Mouse (Mus musculus): Measurements from ENCODE around the gene Mtch2. TPM values are rescaled to one million over a fixed set of nuclear protein-coding genes. Genes with fewer than 3 reads are reported as not detected.

Gene Mtch2
- polyA plus RNA-seq, 1 experiment: 137 TPM

- peak; percentile 62 to 91 for DNase-seq (ENCODE audit: extremely low spot score in 1 of 2, low spot score in 1 of 2)
Observed at GRCm38 (mm10) chr2:90904076-90904855, 57.3 kb downstream of the Mtch2 start, which contains the start of the genes Kbtbd4 and Ndufs3. Kbtbd4 (plus strand) TSS chr2:90904740. Ndufs3 (minus strand) TSS chr2:90904827.

DNA sequence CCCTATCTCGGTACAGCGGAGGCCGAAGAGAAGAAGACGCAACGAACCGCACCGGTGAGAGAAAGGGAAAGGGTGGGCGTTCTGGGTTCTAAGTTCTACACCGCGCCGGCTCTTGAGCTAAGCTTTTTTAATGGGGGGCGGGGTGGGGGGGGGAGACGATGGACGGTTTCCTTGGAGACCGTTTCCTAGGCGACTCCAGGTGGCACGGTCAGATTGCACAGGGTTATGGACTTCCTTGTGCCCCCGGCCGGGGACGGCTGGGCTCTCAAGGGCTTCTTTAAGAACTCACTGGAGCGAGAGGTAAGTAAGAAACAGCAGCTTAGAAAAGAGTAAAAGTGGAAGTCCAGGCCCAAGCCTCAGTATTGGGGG is 57.9 kb downstream of the Mtch2 start:
- DNase-seq (ENCODE audit: extremely low spot score in 1 of 2, low spot score in 1 of 2): no peak

- no peak for DNase-seq (ENCODE audit: extremely low spot score in 1 of 2, low spot score in 1 of 2)
Observed at GRCm38 (mm10) chr2:90906721-90907120, 59.8 kb downstream of the Mtch2 start.

- DNase-seq (ENCODE audit: extremely low spot score in 1 of 2, low spot score in 1 of 2): no peak
Observed at GRCm38 (mm10) chr2:90910861-90911260, 63.9 kb downstream of the Mtch2 start.

DNA sequence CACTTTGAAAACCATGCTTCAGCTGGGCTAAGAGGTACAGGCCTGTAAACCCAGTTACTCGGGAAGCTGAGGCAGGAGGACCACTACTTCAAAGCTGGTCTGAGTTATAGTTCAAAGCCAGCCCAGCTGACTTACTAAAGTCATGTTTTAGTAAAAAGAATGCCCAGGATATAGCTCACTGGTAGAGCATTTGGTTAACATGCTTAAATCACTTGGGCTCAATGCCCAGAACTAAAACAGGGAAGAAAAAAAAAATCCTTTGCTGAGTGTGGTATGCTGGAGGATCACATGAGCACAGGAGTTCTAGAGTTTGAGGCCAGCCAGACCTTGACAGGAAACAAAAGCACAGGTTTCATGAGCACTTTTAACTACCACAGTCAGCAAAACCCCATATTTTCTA is 64.7 kb downstream of the Mtch2 start:
- no peak for DNase-seq (ENCODE audit: extremely low spot score in 1 of 2, low spot score in 1 of 2)

DNA sequence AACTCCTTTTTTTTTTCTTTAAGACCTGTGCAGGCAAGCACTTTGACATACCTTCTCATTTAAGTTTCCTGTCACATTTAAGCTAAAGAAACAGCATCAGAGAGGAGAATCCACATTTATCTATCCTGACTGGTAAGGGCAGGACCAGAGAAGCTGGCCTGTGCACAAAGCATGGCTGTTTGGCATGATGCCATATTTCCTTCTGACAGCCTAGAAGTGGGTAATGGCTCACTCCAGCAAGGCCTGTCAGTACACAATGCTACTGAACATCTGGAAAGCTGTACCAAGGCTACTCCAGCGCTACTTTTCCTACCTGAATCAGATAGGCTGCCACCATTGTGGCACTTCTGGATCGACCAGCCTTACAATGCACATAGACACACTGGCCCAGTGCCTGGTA is 66.7 kb downstream of the Mtch2 start:
- no peak for DNase-seq (ENCODE audit: extremely low spot score in 1 of 2, low spot score in 1 of 2)

GRCm38 (mm10) chr2:90915516-90915915 is 68.6 kb downstream of the Mtch2 start:
- DNase-seq (ENCODE audit: extremely low spot score in 1 of 2, low spot score in 1 of 2): no peak

Other genes starting within 250 kb of the Mtch2 start
- gene Nup160, start 169.9 kb upstream of the Mtch2 start, polyA plus RNA-seq (2012; rRNA removed): 13.7 and 14.1 TPM in 2 replicates
- 80.5 and 87.2 TPM in 2 replicates for gene Fnbp4, start 101.8 kb upstream of the Mtch2 start, polyA plus RNA-seq (2012; rRNA removed)
- 1.8 and 2.6 TPM in 2 replicates for gene Agbl2, start 64.4 kb upstream of the Mtch2 start, polyA plus RNA-seq (2012; rRNA removed)
- gene C1qtnf4, start 38.7 kb downstream of the Mtch2 start, polyA plus RNA-seq (2012; rRNA removed): 443 and 446 TPM in 2 replicates
- gene Kbtbd4, start 57.6 kb downstream of the Mtch2 start, polyA plus RNA-seq (2012; rRNA removed): 24.5 and 28.2 TPM in 2 replicates
- gene Ndufs3, start 57.7 kb downstream of the Mtch2 start, polyA plus RNA-seq (2012; rRNA removed): 216 and 222 TPM in 2 replicates
- 107 and 127 TPM in 2 replicates for gene Celf1, start 93.2 kb downstream of the Mtch2 start, polyA plus RNA-seq (2012; rRNA removed)
- 1.1 and 1.7 TPM in 2 replicates for gene Rapsn, start 188.5 kb downstream of the Mtch2 start, polyA plus RNA-seq (2012; rRNA removed)
- gene Psmc3, start 206.9 kb downstream of the Mtch2 start, polyA plus RNA-seq (2012; rRNA removed): 183 and 195 TPM in 2 replicates
- gene Slc39a13, start 223.3 kb downstream of the Mtch2 start, polyA plus RNA-seq (2012; rRNA removed): 53.8 and 54.3 TPM in 2 replicates
- 9.7 and 12.0 TPM in 2 replicates for gene Spi1, start 235.2 kb downstream of the Mtch2 start, polyA plus RNA-seq (2012; rRNA removed)